Comparison of ENCODE assay signal across 31 mouse cellular contexts in the genomic region with DNA sequence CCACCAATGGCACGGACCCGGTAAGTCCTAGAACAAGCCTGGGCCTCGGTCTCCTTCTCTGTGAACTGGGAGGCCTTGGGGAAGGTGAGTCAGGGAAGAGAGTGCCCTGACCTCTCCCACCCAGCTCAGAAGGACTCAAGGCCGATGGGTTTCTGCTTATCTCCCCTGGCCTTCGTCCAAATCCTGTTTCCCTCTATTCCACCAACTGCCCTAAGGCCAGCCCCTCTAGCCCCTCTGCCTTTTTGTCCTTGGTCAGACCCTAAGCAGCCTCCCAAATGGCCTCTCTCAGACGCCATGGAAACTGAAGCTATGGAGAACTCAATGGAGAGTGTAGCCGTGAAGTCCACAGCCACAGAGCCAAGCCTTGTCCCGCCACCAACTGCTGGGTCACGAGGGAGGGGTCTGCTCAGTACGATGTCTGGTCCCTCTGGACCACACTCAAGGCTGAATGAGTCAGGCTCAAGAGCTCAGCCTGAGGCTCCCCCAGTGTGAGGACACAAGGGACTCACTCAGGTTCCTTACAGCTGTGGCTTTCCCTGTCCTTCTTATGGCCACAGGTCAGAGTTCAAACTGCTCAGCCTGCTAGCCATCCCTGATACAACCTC. TPM values are rescaled to one million over a fixed set of nuclear protein-coding genes. Genes with fewer than 3 reads are reported as not detected.
DNase-seq lines count a peak whose midpoint lies in the region; ATAC-seq lines count a peak whose summit lies in the region.
"Had no signal": no experiment of that assay in that cellular context is flagged by ENCODE, and none has a peak within 500 bp of the region (broad histone marks: within the 10 kb centered on the region; RNA-seq: fewer than 3 reads in every experiment).

No protein-coding gene starts in this region.

- H3K27ac ChIP-seq in midbrain, embryonic 13.5 days: no peak overlapping the region
- H3K27ac ChIP-seq in midbrain, embryonic 15.5 days: no peak overlapping the region
- H3K27ac ChIP-seq: forebrain, embryonic 12.5 days; heart, embryonic 15.5 days; hindbrain, embryonic 12.5 days; hindbrain, postnatal 0 days; left cerebral cortex, adult 2 months; limb, embryonic 12.5 days; liver, embryonic 15.5 days had no signal

- H3K9me3 ChIP-seq in midbrain, embryonic 13.5 days: no peaks in the 10 kb centered on the region
- no peaks in the 10 kb centered on the region for H3K9me3 ChIP-seq in midbrain, embryonic 15.5 days
- H3K9me3 ChIP-seq: forebrain, embryonic 12.5 days; heart, embryonic 15.5 days; hindbrain, embryonic 12.5 days; limb, embryonic 12.5 days; liver, embryonic 15.5 days had no signal

- no peak overlapping the region for H3K4me3 ChIP-seq in midbrain, embryonic 13.5 days (replicated peaks)
- no peak overlapping the region for H3K4me3 ChIP-seq in midbrain, embryonic 15.5 days
- H3K4me3 ChIP-seq: forebrain, embryonic 12.5 days; heart, embryonic 15.5 days; hindbrain, embryonic 12.5 days; left cerebral cortex, adult 2 months; limb, embryonic 12.5 days; liver, embryonic 15.5 days had no signal

- H3K4me2 ChIP-seq in midbrain, embryonic 13.5 days (replicated peaks): no peak overlapping the region
- H3K4me2 ChIP-seq in midbrain, embryonic 15.5 days: no peak overlapping the region
- H3K4me2 ChIP-seq: forebrain, embryonic 12.5 days; heart, embryonic 15.5 days; hindbrain, embryonic 12.5 days; limb, embryonic 12.5 days; liver, embryonic 15.5 days; lung, embryonic 14.5 days; midbrain, embryonic 11.5 days had no signal

- ATAC-seq in midbrain, embryonic 13.5 days: no peak
- no peak for ATAC-seq in midbrain, embryonic 15.5 days (replicated peaks)
- ATAC-seq: hindbrain, postnatal 0 days; intestine, postnatal 0 days had no signal

- peaks cover 25% of the 10 kb centered on the region for H3K36me3 ChIP-seq in midbrain, embryonic 13.5 days
- 0 out of 2 replicates have a peak, but pooled peaks cover 7% of the 10 kb centered on the region for H3K36me3 ChIP-seq in midbrain, embryonic 15.5 days (replicated peaks)
- H3K36me3 ChIP-seq: heart, embryonic 15.5 days had no signal

- peaks cover 32% of the 10 kb centered on the region for H3K4me1 ChIP-seq in midbrain, embryonic 13.5 days (replicated peaks)
- H3K4me1 ChIP-seq in midbrain, embryonic 15.5 days: peaks cover 21% of the 10 kb centered on the region

- H3K9ac ChIP-seq in midbrain, embryonic 13.5 days (replicated peaks): 0 out of 2 replicates have a peak overlapping the region, but pooled peaks have one; percentile 10
- no peak overlapping the region for H3K9ac ChIP-seq in midbrain, embryonic 15.5 days
- H3K9ac ChIP-seq: forebrain, embryonic 12.5 days; heart, embryonic 15.5 days; limb, embryonic 12.5 days; liver, embryonic 15.5 days; lung, embryonic 14.5 days had no signal

- peak; percentile 52 for DNase-seq in cerebellum, adult 11-12 months
- DNase-seq in cerebellum, adult 18-20 months: no peak
- peak; percentile 91 for DNase-seq in adrenal gland, adult 2 months
- DNase-seq in adrenal gland, postnatal 36 days: peak; percentile 85 to 86
- no peak for DNase-seq in retina, postnatal 1 day
- DNase-seq: cerebellum, postnatal 14 days; gastrocnemius, postnatal 10 days; kidney, adult 9 months; kidney, postnatal 14 days; lung, embryonic 14.5 days; thymus, postnatal 4 days had no signal

- WGBS in midbrain, embryonic 13.5 days: 70% methylated on average over 10 of the region's 10 CpGs
- 64% methylated on average over 10 of the region's 10 CpGs for WGBS in midbrain, embryonic 15.5 days

- peaks cover 18% of the 10 kb centered on the region for H3K27me3 ChIP-seq in midbrain, embryonic 13.5 days
- H3K27me3 ChIP-seq in midbrain, embryonic 15.5 days (replicated peaks): peaks cover 12% of the 10 kb centered on the region

RNA-seq across cellular contexts. Expression of a gene that starts 3.9 kb away (rescaled TPM):
- 19.3 and 24.1 TPM in 2 replicates for polyA plus RNA-seq in midbrain, embryonic 13.5 days (2015; fragmentation: Nextera tagmentation; extraction: Ambion mirVana)
- polyA plus RNA-seq in midbrain, embryonic 15.5 days (2015; fragmentation: Nextera tagmentation; extraction: Ambion mirVana): 21.5 and 22.1 TPM in 2 replicates
- 1,000 to 10,000 TPM; 1,196 to 1,476 TPM for total RNA-seq in adrenal gland, adult 2 months (2021)
- polyA plus RNA-seq in adrenal gland, adult 2 months (2012; rRNA removed): 2,178 and 2,420 TPM in 2 replicates
- total RNA-seq in adrenal gland, postnatal 36 days (2021): 1,000 to 10,000 TPM; 1,168 to 1,492 TPM

RNA-seq across cellular contexts. Expression of a gene that starts 6.0 kb away (rescaled TPM):
- polyA plus RNA-seq in midbrain, embryonic 13.5 days (2015; fragmentation: Nextera tagmentation; extraction: Ambion mirVana): 0.06 and 0.12 TPM in 2 replicates
- 0.21 and 0.26 TPM in 2 replicates for polyA plus RNA-seq in midbrain, embryonic 15.5 days (2015; fragmentation: Nextera tagmentation; extraction: Ambion mirVana)
- 1 to 10 TPM; 2.3 to 9.4 TPM for total RNA-seq in adrenal gland, adult 2 months (2021)
- polyA plus RNA-seq in adrenal gland, adult 2 months (2012; rRNA removed): 13.8 and 25.5 TPM in 2 replicates
- 1 to 10 TPM; 1.7 to 4.6 TPM for total RNA-seq in adrenal gland, postnatal 36 days (2021)
- total RNA-seq: granulocyte monocyte progenitor cell, adult 5-6 weeks; liver, adult 2 months; megakaryocyte progenitor cell, adult 5-6 weeks; MEL; monocyte, adult 5-6 weeks had no signal
- polyA plus RNA-seq: embryonic facial prominence, embryonic 14.5 days; forebrain, embryonic 12.5 days; intestine, postnatal 0 days; lung, embryonic 14.5 days had no signal

RNA-seq across cellular contexts. Expression of a gene that starts 24.5 kb away (rescaled TPM):
- polyA plus RNA-seq in midbrain, embryonic 13.5 days (2015; fragmentation: Nextera tagmentation; extraction: Ambion mirVana): 0.41 and 0.43 TPM in 2 replicates
- 0.96 and 1.0 TPM in 2 replicates for polyA plus RNA-seq in midbrain, embryonic 15.5 days (2015; fragmentation: Nextera tagmentation; extraction: Ambion mirVana)
- total RNA-seq in adrenal gland, adult 2 months (2021): 10 to 100 TPM; 56.7 to 76.5 TPM
- 87.7 and 93.1 TPM in 2 replicates for polyA plus RNA-seq in adrenal gland, adult 2 months (2012; rRNA removed)
- total RNA-seq in adrenal gland, postnatal 36 days (2021): 10 to 100 TPM; 47.5 to 75.9 TPM

RNA-seq across cellular contexts. Expression of a gene that starts 34.0 kb away (rescaled TPM):
- not detected in 2 replicates for polyA plus RNA-seq in midbrain, embryonic 13.5 days (2015; fragmentation: Nextera tagmentation; extraction: Ambion mirVana)
- polyA plus RNA-seq in midbrain, embryonic 15.5 days (2015; fragmentation: Nextera tagmentation; extraction: Ambion mirVana): 0.17 TPM in 1 of 2 replicates, not detected in the other
- not detected for total RNA-seq in adrenal gland, adult 2 months (2021)
- polyA plus RNA-seq in adrenal gland, adult 2 months (2012; rRNA removed): 0.12 TPM in 1 of 2 replicates, not detected in the other
- not detected for total RNA-seq in adrenal gland, postnatal 36 days (2021)
- total RNA-seq: gastrocnemius, postnatal 10 days; granulocyte monocyte progenitor cell, adult 5-6 weeks; heart, postnatal 25 days; layer of hippocampus, postnatal 10 days; liver, adult 2 months; megakaryocyte progenitor cell, adult 5-6 weeks; MEL; monocyte, adult 5-6 weeks had no signal
- polyA plus RNA-seq: embryonic facial prominence, embryonic 14.5 days; forebrain, embryonic 12.5 days; heart, embryonic 15.5 days; hindbrain, embryonic 12.5 days; limb, embryonic 12.5 days; liver, adult 2 months; liver, embryonic 15.5 days; lung, embryonic 14.5 days; midbrain, embryonic 11.5 days; thymus, postnatal 0 days had no signal

RNA-seq across cellular contexts. Expression of a gene that starts 48.8 kb away (rescaled TPM):
- 0.05 TPM in 1 of 2 replicates, not detected in the other for polyA plus RNA-seq in midbrain, embryonic 13.5 days (2015; fragmentation: Nextera tagmentation; extraction: Ambion mirVana)
- 0.09 and 0.18 TPM in 2 replicates for polyA plus RNA-seq in midbrain, embryonic 15.5 days (2015; fragmentation: Nextera tagmentation; extraction: Ambion mirVana)
- total RNA-seq in adrenal gland, adult 2 months (2021): under 1 TPM; 0.49 to 0.69 TPM
- 0.50 and 0.52 TPM in 2 replicates for polyA plus RNA-seq in adrenal gland, adult 2 months (2012; rRNA removed)
- total RNA-seq in adrenal gland, postnatal 36 days (2021): under 1 TPM; 0.40 to 0.49 TPM
- total RNA-seq: granulocyte monocyte progenitor cell, adult 5-6 weeks; megakaryocyte progenitor cell, adult 5-6 weeks; MEL; monocyte, adult 5-6 weeks had no signal
- polyA plus RNA-seq: embryonic facial prominence, embryonic 14.5 days; forebrain, embryonic 12.5 days; hindbrain, embryonic 12.5 days; limb, embryonic 12.5 days; lung, embryonic 14.5 days; thymus, postnatal 0 days had no signal

Comparison
In these comparisons a context has a peak if more than half of its experiments do, and no peak if none do; other contexts are left out.
1. DNase-seq: peak in cerebellum, adult 11-12 months (single experiment), adrenal gland, adult 2 months (single experiment) and adrenal gland, postnatal 36 days (2 of 2); none in cerebellum, adult 18-20 months (0 of 2) and retina, postnatal 1 day (single experiment).
2. RNA of a gene that starts 3.9 kb away (polyA plus RNA-seq): 2,178 to 2,420 TPM in adrenal gland, adult 2 months; 19.3 to 24.1 TPM in midbrain, embryonic 13.5 days and 21.5 to 22.1 TPM in midbrain, embryonic 15.5 days; every median in the first group is over 10 times any median in the second.
3. RNA of a gene that starts 6.0 kb away (polyA plus RNA-seq): 13.8 to 25.5 TPM in adrenal gland, adult 2 months; 0.21 to 0.26 TPM in midbrain, embryonic 15.5 days and 0.06 to 0.12 TPM in midbrain, embryonic 13.5 days; every median in the first group is over 10 times any median in the second.
4. RNA of a gene that starts 24.5 kb away (polyA plus RNA-seq): 87.7 to 93.1 TPM in adrenal gland, adult 2 months; 0.96 to 1.0 TPM in midbrain, embryonic 15.5 days and 0.41 to 0.43 TPM in midbrain, embryonic 13.5 days; every median in the first group is over 10 times any median in the second.